Mouse (Mus musculus): ENCODE measurements at regions not wholly inside any gene's neighbourhood (a gene's known extent, or its start where the extent isn't known, plus 50 kb on each side); places are given as distances from the start of the nearest gene placed in this dataset.

DNA sequence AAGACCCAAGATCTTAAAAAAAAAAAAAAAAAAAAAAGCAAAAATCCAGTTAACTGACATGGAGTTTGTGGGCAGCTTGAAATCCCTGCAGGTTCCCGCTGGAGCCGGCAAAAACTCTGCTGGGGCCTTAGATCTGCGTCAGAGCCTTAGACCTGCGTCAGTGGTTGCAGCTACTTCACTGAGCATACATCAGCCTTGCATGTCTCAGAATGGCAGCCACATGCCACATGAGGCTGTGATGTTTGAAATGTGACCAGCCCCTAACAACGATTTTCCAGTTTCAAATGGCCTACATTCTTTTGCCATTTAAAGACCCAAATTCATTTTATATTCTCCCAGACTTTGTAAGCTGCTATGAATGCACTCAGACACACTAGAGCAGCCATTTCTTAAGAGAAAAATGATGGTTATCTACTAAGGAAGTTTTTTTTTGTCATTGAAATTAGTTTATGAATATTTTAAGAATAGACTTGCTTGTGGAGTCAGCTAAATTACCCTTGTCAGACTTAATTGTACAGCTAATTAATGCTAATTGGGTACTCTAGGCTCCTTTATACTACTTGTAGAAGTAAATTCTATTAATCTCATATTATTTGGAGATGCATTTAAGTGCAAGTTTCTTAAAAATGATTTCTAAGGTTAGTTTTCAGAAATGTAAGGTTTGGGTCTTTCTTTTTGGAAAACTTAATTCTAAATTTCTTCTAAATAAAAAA is 70.8 kb downstream of the Toporsl start:
- H3K4me1 ChIP-seq (ENCODE audit: control insufficient read depth in 2 of 2, insufficient read depth in 2 of 2, low read length in 2 of 2): no peaks in the 10 kb centered on the region

DNA sequence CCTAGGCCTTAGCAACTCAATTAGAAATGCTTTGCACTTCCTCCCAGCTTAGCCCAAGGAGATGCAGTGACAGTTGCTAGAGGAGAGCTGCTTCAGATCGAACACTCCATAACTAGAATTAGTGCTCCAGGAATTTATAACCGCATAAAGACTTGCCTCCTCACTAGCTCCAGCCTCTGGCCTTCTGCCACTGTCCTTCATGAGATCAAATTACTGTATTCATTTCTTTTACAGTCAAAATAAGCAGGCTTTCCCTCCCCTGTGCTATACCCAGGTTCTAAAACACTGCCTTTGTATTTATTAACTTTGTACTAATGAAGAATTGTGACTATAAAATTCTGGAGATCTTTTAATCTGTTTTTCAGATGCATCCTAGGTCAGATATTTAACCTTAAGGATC is 104.8 kb upstream of the Olfr275 start:
- Histone ChIP-seq H3K4me3 (ENCODE audit: control insufficient read depth in 1 of 2, insufficient read depth in 1 of 2, low read depth in 1 of 2, low read length in 2 of 2) (no peak overlapping the region), H3K36me3 (ENCODE audit: control insufficient read depth, insufficient read depth, low read length) (no peaks in the 10 kb centered on the region), H3K27me3 (ENCODE audit: control insufficient read depth, insufficient read depth, low read length) (no peaks in the 10 kb centered on the region), H3K27ac (replicated peaks in 1 of 2; ENCODE audit: control insufficient read depth in 1 of 2, insufficient read depth in 1 of 2, low read depth in 2 of 2, low read length in 2 of 2) (no peak overlapping the region), H3K4me1 (ENCODE audit: control insufficient read depth in 2 of 2, insufficient read depth in 2 of 2, low read length in 2 of 2) (peaks cover 0 to 4% of the 10 kb centered on the region in 2 experiments; a peak in 1 of 4 replicates), H3K4me2 (ENCODE audit: low read length) (no peak overlapping the region), H3K9me3 (ENCODE audit: control insufficient read depth, low read length) (no peaks in the 10 kb centered on the region), H3K9ac (ENCODE audit: low read length) (no peak overlapping the region)
- WGBS: 55% methylated on average over 2 of the region's 2 CpGs
- ATAC-seq (ENCODE audit: insufficient number of reproducible peaks, insufficient read depth, low FRiP score, low read depth): no peak

More for the DNA sequence above, 70.8 kb downstream of the Toporsl start:
- 77% methylated on average over 5 of the region's 5 CpGs for WGBS
- Histone ChIP-seq H3K27ac (replicated peaks in 1 of 2; ENCODE audit: control insufficient read depth in 1 of 2, insufficient read depth in 1 of 2, low read depth in 2 of 2, low read length in 2 of 2) (no peak overlapping the region), H3K9ac (ENCODE audit: low read length) (no peak overlapping the region), H3K4me2 (ENCODE audit: low read length) (no peak overlapping the region), H3K4me3 (ENCODE audit: control insufficient read depth in 1 of 2, insufficient read depth in 1 of 2, low read depth in 1 of 2, low read length in 2 of 2) (no peak overlapping the region), H3K27me3 (ENCODE audit: control insufficient read depth, insufficient read depth, low read length) (no peaks in the 10 kb centered on the region), H3K9me3 (ENCODE audit: control insufficient read depth, low read length) (no peaks in the 10 kb centered on the region), H3K36me3 (ENCODE audit: control insufficient read depth, insufficient read depth, low read length) (no peaks in the 10 kb centered on the region)
- no peak for ATAC-seq (ENCODE audit: insufficient number of reproducible peaks, insufficient read depth, low FRiP score, low read depth)

DNA sequence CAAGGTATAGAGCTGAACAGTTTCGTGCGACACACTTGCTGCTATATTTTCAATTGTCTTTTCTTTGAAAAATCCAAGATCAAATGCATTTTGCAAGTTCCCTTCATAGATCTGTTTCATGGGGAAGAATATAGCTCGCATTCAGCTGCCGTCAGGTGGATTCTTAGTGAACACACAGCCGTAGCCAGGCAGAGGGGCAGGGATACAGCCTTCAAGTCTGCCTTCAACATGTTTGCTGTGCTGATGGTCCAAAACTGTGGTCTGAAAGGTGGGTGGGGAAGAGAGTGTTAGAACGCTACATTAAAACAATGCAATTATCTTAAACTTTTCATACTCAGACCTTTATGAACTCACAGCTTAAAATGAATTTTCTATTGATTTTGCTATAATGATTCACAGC is 88.2 kb upstream of the Olfr275 start:
- Histone ChIP-seq H3K36me3 (ENCODE audit: control insufficient read depth, insufficient read depth, low read length) (no peaks in the 10 kb centered on the region), H3K4me1 (ENCODE audit: control insufficient read depth in 2 of 2, insufficient read depth in 2 of 2, low read length in 2 of 2) (no peaks in the 10 kb centered on the region), H3K9me3 (ENCODE audit: control insufficient read depth, low read length) (no peaks in the 10 kb centered on the region), H3K4me3 (ENCODE audit: control insufficient read depth in 1 of 2, insufficient read depth in 1 of 2, low read depth in 1 of 2, low read length in 2 of 2) (no peak overlapping the region), H3K9ac (ENCODE audit: low read length) (no peak overlapping the region), H3K27ac (replicated peaks in 1 of 2; ENCODE audit: control insufficient read depth in 1 of 2, insufficient read depth in 1 of 2, low read depth in 2 of 2, low read length in 2 of 2) (no peak overlapping the region), H3K27me3 (ENCODE audit: control insufficient read depth, insufficient read depth, low read length) (no peaks in the 10 kb centered on the region), H3K4me2 (ENCODE audit: low read length) (peak overlapping the region; percentile 19; the same call in 1 of the 2 replicates)
- WGBS: 62% methylated on average over 6 of the region's 6 CpGs
- ATAC-seq (ENCODE audit: insufficient number of reproducible peaks, insufficient read depth, low FRiP score, low read depth): no peak

DNA sequence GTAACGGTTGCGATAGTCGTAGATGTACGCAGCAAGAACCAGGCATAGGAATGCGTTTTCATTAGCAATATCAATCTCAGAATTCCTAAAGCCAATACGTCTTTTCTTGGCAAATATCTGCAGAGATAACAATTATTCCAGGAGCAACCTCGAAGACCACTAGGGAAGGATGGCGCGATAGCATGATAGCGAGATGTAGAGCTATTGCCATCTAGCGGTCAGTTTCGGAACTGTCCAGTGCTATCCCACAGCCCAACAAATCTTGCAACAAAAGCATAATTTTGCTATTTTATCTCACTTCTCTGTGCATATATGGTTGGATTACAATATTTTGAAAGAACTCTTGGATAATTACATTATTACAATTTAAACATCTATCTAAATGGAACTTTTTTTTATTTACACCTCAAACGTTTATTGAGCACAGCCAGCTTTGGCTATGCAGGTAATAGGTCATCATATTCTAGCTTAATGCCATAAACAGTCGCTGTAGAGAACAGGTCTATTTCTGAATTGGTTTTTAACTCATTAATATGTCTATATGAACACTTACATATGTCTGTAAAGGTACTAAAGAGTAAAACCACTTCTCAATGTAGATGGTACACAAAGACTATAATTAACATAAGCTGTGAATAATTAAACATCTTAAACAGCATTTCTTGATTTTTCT is 87.6 kb upstream of the Olfr275 start:
- WGBS: 23% methylated on average over 14 of the region's 14 CpGs
- H3K27ac ChIP-seq (replicated peaks in 1 of 2; ENCODE audit: control insufficient read depth in 1 of 2, insufficient read depth in 1 of 2, low read depth in 2 of 2, low read length in 2 of 2): no peak overlapping the region
- no peak overlapping the region for H3K4me3 ChIP-seq (ENCODE audit: control insufficient read depth in 1 of 2, insufficient read depth in 1 of 2, low read depth in 1 of 2, low read length in 2 of 2)
- H3K4me2 ChIP-seq (ENCODE audit: low read length): peak overlapping the region; percentile 19; the same call in 1 of the 2 replicates
- no peak overlapping the region for H3K9ac ChIP-seq (ENCODE audit: low read length)
- H3K27me3 ChIP-seq (ENCODE audit: control insufficient read depth, insufficient read depth, low read length): no peaks in the 10 kb centered on the region
- H3K9me3 ChIP-seq (ENCODE audit: control insufficient read depth, low read length): no peaks in the 10 kb centered on the region
- ATAC-seq (ENCODE audit: insufficient number of reproducible peaks, insufficient read depth, low FRiP score, low read depth): no peak; the same call in 1 of the 2 replicates
- H3K4me1 ChIP-seq (ENCODE audit: control insufficient read depth in 2 of 2, insufficient read depth in 2 of 2, low read length in 2 of 2): no peaks in the 10 kb centered on the region
- H3K36me3 ChIP-seq (ENCODE audit: control insufficient read depth, insufficient read depth, low read length): no peaks in the 10 kb centered on the region

DNA sequence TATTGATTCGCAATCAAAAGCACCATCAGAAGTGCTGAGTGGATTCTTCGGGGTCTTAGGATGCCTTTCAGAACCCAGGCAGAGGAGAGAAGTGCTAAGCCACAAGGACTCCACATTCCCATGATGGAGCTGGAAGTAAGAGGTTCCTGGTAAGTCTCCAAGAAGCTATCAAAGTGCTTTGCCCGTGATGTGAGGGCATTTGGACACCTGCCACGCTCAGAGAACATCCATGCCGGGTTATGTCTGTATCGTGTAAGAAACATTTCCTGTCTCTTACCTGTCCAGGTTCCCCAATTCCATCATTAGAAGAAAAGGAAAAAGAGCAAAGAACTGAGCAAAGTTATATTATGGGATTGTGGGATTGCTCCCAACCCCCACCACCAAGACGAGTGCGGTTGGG is 81.3 kb upstream of the Olfr275 start:
- no peak overlapping the region for H3K27ac ChIP-seq (replicated peaks in 1 of 2; ENCODE audit: control insufficient read depth in 1 of 2, insufficient read depth in 1 of 2, low read depth in 2 of 2, low read length in 2 of 2)
- no peaks in the 10 kb centered on the region for H3K9me3 ChIP-seq (ENCODE audit: control insufficient read depth, low read length)
- no peak for ATAC-seq (ENCODE audit: insufficient number of reproducible peaks, insufficient read depth, low FRiP score, low read depth)
- H3K4me2 ChIP-seq (ENCODE audit: low read length): no peak overlapping the region
- H3K36me3 ChIP-seq (ENCODE audit: control insufficient read depth, insufficient read depth, low read length): no peaks in the 10 kb centered on the region
- H3K4me3 ChIP-seq (ENCODE audit: control insufficient read depth in 1 of 2, insufficient read depth in 1 of 2, low read depth in 1 of 2, low read length in 2 of 2): no peak overlapping the region
- H3K27me3 ChIP-seq (ENCODE audit: control insufficient read depth, insufficient read depth, low read length): no peaks in the 10 kb centered on the region
- peaks cover 0 to 3% of the 10 kb centered on the region in 2 experiments; a peak in 1 of 4 replicates for H3K4me1 ChIP-seq (ENCODE audit: control insufficient read depth in 2 of 2, insufficient read depth in 2 of 2, low read length in 2 of 2)
- H3K9ac ChIP-seq (ENCODE audit: low read length): no peak overlapping the region
- 30% methylated on average over 8 of the region's 8 CpGs for WGBS

- Histone ChIP-seq H3K4me1 (ENCODE audit: control insufficient read depth in 2 of 2, insufficient read depth in 2 of 2, low read length in 2 of 2) (no peaks in the 10 kb centered on the region), H3K36me3 (ENCODE audit: control insufficient read depth, insufficient read depth, low read length) (no peaks in the 10 kb centered on the region), H3K9ac (ENCODE audit: low read length) (no peak overlapping the region), H3K9me3 (ENCODE audit: control insufficient read depth, low read length) (no peaks in the 10 kb centered on the region), H3K27ac (replicated peaks in 1 of 2; ENCODE audit: control insufficient read depth in 1 of 2, insufficient read depth in 1 of 2, low read depth in 2 of 2, low read length in 2 of 2) (no peak overlapping the region), H3K4me2 (ENCODE audit: low read length) (no peak overlapping the region), H3K4me3 (ENCODE audit: control insufficient read depth in 1 of 2, insufficient read depth in 1 of 2, low read depth in 1 of 2, low read length in 2 of 2) (no peak overlapping the region), H3K27me3 (ENCODE audit: control insufficient read depth, insufficient read depth, low read length) (no peaks in the 10 kb centered on the region)
- no peak for ATAC-seq (ENCODE audit: insufficient number of reproducible peaks, insufficient read depth, low FRiP score, low read depth)
- 75% methylated on average over 9 of the region's 9 CpGs for WGBS
Measured at GRCm38 (mm10) chr4:52739543-52740474, 74.6 kb upstream of the Olfr275 start.

DNA sequence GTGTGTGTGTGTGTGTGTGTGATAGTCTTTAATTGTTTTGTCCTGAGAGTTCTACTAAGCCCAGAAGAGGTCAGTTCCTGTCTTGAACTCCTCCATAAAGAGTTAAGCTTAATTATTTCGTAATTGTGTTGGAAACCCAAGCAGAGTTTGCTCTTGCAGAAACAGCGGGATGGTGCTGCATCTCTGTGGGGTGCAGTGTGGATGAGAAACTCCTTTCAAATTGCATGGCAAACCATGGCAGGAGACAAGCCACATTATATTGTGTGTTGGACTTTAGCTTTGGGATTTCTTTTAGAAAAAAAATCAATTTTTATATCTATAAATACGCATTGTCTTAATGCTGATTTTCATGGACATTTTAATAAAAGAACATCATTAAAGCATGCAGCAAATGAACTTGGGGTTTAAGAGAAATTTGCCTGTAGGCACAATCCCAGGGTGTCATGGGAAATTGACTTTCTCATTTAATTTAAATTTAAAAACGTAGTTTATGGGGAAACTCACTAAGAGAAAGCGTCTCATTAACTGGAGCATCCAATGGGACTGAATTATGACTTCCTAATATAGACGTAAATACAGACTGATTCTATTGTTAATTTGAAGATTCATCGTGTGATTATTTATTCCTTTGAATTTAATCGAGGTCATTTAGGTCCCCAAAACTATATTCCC is 61.4 kb upstream of the Olfr275 start:
- Histone ChIP-seq H3K9ac (ENCODE audit: low read length) (no peak overlapping the region), H3K4me2 (ENCODE audit: low read length) (no peak overlapping the region), H3K4me1 (ENCODE audit: control insufficient read depth in 2 of 2, insufficient read depth in 2 of 2, low read length in 2 of 2) (no peaks in the 10 kb centered on the region), H3K27me3 (ENCODE audit: control insufficient read depth, insufficient read depth, low read length) (no peaks in the 10 kb centered on the region), H3K36me3 (ENCODE audit: control insufficient read depth, insufficient read depth, low read length) (no peaks in the 10 kb centered on the region), H3K4me3 (ENCODE audit: control insufficient read depth in 1 of 2, insufficient read depth in 1 of 2, low read depth in 1 of 2, low read length in 2 of 2) (no peak overlapping the region), H3K9me3 (ENCODE audit: control insufficient read depth, low read length) (no peaks in the 10 kb centered on the region), H3K27ac (replicated peaks in 1 of 2; ENCODE audit: control insufficient read depth in 1 of 2, insufficient read depth in 1 of 2, low read depth in 2 of 2, low read length in 2 of 2) (no peak overlapping the region)
- ATAC-seq (ENCODE audit: insufficient number of reproducible peaks, insufficient read depth, low FRiP score, low read depth): no peak
- 77% methylated on average over 8 of the region's 8 CpGs for WGBS

Data from heart, embryonic 14.5 days (tissue).